Mouse (Mus musculus) c-Kit-positive CD71-positive TER-119-positive erythroid progenitor cells, embryonic 14.5 days (primary cell): Measurements from ENCODE around the gene Olfr56.
"Not testable (repeated sequence)": the region's sequence is repeated elsewhere in the genome, so short reads cannot be mapped to it uniquely, and the experiment has no call there.

Source experiments
- DNase-seq: peaks from one replicate; pipeline ENCODE4 v3.0.0-alpha.2; 2013; ENCODE audit warnings: low spot score

Olfr56 gene

GRCm38 (mm10) chr11:48978240-48978939 is at the start of gene Olfr56:
TSS of gene Olfr56 (plus strand) at chr11:48978889.
- not testable (repeated sequence) for DNase-seq

- not testable (repeated sequence) for DNase-seq
These were observed 45.3 kb upstream of the Olfr56 start for GRCm38 (mm10) chr11:48933422-48933821.

GRCm38 (mm10) chr11:48933923-48934322 is 44.8 kb upstream of the Olfr56 start:
- DNase-seq: not testable (repeated sequence)

GRCm38 (mm10) chr11:48935291-48935690 is 43.4 kb upstream of the Olfr56 start:
- not testable (repeated sequence) for DNase-seq

GRCm38 (mm10) chr11:48939286-48939685 is 39.4 kb upstream of the Olfr56 start:
- DNase-seq: not testable (repeated sequence)

GRCm38 (mm10) chr11:48946090-48946489 is 32.6 kb upstream of the Olfr56 start, which contains the start of gene Psme2b:
TSS of gene Psme2b (minus strand) at chr11:48946190.
- DNase-seq: not testable (repeated sequence)

GRCm38 (mm10) chr11:48974686-48975085 is 4.0 kb upstream of the Olfr56 start:
- DNase-seq: not testable (repeated sequence)

GRCm38 (mm10) chr11:48979251-48979650 is 562 bp downstream of the Olfr56 start, which contains the start of gene 9930111J21Rik1:
TSS of gene 9930111J21Rik1 (minus strand) at chr11:48979398.
- not testable (repeated sequence) for DNase-seq

GRCm38 (mm10) chr11:48980052-48980451 is 1.4 kb downstream of the Olfr56 start:
- not testable (repeated sequence) for DNase-seq

- DNase-seq: not testable (repeated sequence)
These were observed 4.2 kb downstream of the Olfr56 start for GRCm38 (mm10) chr11:48982848-48983247.

GRCm38 (mm10) chr11:48988219-48988618 is 9.5 kb downstream of the Olfr56 start:
- DNase-seq: not testable (repeated sequence)

- DNase-seq: not testable (repeated sequence)
These were observed 11.3 kb downstream of the Olfr56 start for GRCm38 (mm10) chr11:48989981-48990380.

GRCm38 (mm10) chr11:48991740-48992520 is 13.2 kb downstream of the Olfr56 start, which contains the start of gene Gm12185:
TSS of gene Gm12185 (minus strand) at chr11:48992226.
- DNase-seq: not testable (repeated sequence)

- DNase-seq: not testable (repeated sequence)
These were observed 14.6 kb downstream of the Olfr56 start for GRCm38 (mm10) chr11:48993296-48993695.

- peak; percentile 4 for DNase-seq
These were observed 15.3 kb downstream of the Olfr56 start, which contains the start of gene Tgtp1 for GRCm38 (mm10) chr11:48994018-48994417. TSS of gene Tgtp1 (minus strand) at chr11:48994172.

GRCm38 (mm10) chr11:49000411-49000810 is 21.7 kb downstream of the Olfr56 start:
- not testable (repeated sequence) for DNase-seq

- DNase-seq: not testable (repeated sequence)
These were observed 27.6 kb downstream of the Olfr56 start for GRCm38 (mm10) chr11:49006317-49006716.

GRCm38 (mm10) chr11:49006785-49007184 is 28.1 kb downstream of the Olfr56 start:
- DNase-seq: not testable (repeated sequence)

- not testable (repeated sequence) for DNase-seq
These were observed 33.4 kb downstream of the Olfr56 start for GRCm38 (mm10) chr11:49012074-49012473.

- not testable (repeated sequence) for DNase-seq
These were observed 71.4 kb downstream of the Olfr56 start for GRCm38 (mm10) chr11:49050064-49050463.

GRCm38 (mm10) chr11:49051093-49051891 is 72.6 kb downstream of the Olfr56 start, which contains the start of gene 9930111J21Rik2:
TSS of gene 9930111J21Rik2 (minus strand) at chr11:49051242.
- not testable (repeated sequence) for DNase-seq
